Mouse (Mus musculus) limb, embryonic 15.5 days (tissue): ENCODE measurements at regions not wholly inside any gene's neighbourhood (a gene's known extent, or its start where the extent isn't known, plus 50 kb on each side); places are given as distances from the start of the nearest gene placed in this dataset.

Experiments used
- ATAC-seq: fragments of 200-750 bp; cut with Nextera tagmentation; 2 replicates; pipeline ENCODE4 v1.8.0; 2017; ENCODE audit warnings: low read depth, moderate TSS enrichment; ENCODE audit not compliant: insufficient number of reproducible peaks, low FRiP score, low TSS enrichment
- H3K27ac ChIP-seq: fragments of 300-500 bp; sonication (generic); 2 replicates; pipeline ENCODE4 v1.5.1; 2015; ENCODE audit warnings: moderate library complexity, mild to moderate bottlenecking, inconsistent platforms
- H3K27me3 ChIP-seq: fragments of 300-500 bp; sonication (generic); 2 replicates; pipeline ENCODE4 v1.6.1; 2015; ENCODE audit warnings: inconsistent platforms
- H3K36me3 ChIP-seq: fragments of 300-500 bp; sonication (generic); 2 replicates; pipeline ENCODE4 v1.6.1; 2015; ENCODE audit warnings: inconsistent platforms
- H3K4me1 ChIP-seq: fragments of 300-500 bp; sonication (generic); 2 replicates; pipeline ENCODE4 v1.6.1; 2015; ENCODE audit warnings: inconsistent platforms
- H3K4me2 ChIP-seq: fragments of 300-500 bp; sonication (generic); 2 replicates; pipeline ENCODE4 v1.6.1; 2015; ENCODE audit warnings: mild to moderate bottlenecking, inconsistent platforms
- H3K4me3 ChIP-seq: fragments of 300-500 bp; sonication (generic); 2 replicates; pipeline ENCODE4 v1.5.1; 2015; ENCODE audit warnings: mild to moderate bottlenecking, inconsistent platforms
- H3K9ac ChIP-seq: fragments of 300-500 bp; sonication (generic); 2 replicates; pipeline ENCODE4 v1.6.1; 2015; ENCODE audit warnings: inconsistent platforms
- H3K9me3 ChIP-seq: fragments of 300-500 bp; sonication (generic); 2 replicates; pipeline ENCODE4 v1.6.1; 2016; ENCODE audit warnings: inconsistent platforms
- WGBS: fragments of 180-500 bp; shearing (Covaris S2); methylation state at CpG from one replicate; pipeline ENCODE4 v1.1.7; 2015; 5-methylcytosine and 5-hydroxymethylcytosine counted together

DNA sequence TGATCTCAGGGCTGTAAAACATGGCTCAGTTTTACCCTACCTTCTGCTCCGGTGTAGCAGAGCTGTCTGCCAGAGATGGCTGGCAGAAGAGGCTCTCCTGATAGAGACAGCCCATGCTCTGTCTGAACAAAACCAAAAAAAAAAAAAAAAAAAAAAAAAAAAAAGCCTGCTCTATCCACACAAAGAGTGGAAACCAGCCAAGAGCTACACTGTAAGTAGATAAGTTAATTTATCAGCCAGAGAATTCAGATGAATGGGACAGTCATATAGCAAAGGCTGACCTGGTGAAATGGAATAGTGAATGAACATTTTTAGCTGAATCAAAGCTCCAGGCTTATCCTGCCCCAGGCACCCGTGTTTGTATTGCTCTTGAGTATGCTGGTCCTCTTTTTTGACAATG, 248.2 kb upstream of the Gm10131 start:
- no peaks in the 10 kb centered on the region for H3K36me3 ChIP-seq

DNA sequence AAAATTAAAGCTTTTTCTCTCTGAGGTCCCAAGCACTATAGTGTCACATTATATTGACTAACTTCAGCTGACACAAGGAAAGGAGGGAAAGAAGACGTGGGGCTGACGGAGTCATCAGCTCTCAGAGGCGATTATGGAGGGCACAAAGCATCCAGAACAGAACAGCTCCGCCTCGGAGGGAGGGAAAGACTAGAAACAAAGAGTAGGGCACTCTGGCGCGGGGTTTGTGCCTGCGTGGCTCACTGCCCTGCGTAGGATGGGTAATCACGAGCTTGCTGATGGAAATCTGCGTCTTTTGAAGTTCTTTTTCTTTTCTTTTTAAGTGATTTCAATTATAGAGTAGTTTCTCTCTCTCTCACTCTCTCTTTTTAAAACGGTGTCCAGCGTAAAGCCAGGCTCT, 243.5 kb upstream of the Gm10131 start:
- Histone ChIP-seq H3K9me3 (no peaks in the 10 kb centered on the region), H3K27me3 (no peaks in the 10 kb centered on the region), H3K4me3 (no peak overlapping the region), H3K4me2 (no peak overlapping the region), H3K36me3 (no peaks in the 10 kb centered on the region), H3K9ac (no peak overlapping the region), H3K4me1 (no peaks in the 10 kb centered on the region), H3K27ac (no peak overlapping the region)
- 78% methylated on average over 13 of the region's 13 CpGs for WGBS
- ATAC-seq: no peak

More for the DNA sequence above, 248.2 kb upstream of the Gm10131 start:
- Histone ChIP-seq H3K27me3 (no peaks in the 10 kb centered on the region), H3K4me1 (peaks cover 4% of the 10 kb centered on the region; the same call in 1 of the 2 replicates), H3K27ac (no peak overlapping the region), H3K9ac (no peak overlapping the region), H3K9me3 (no peaks in the 10 kb centered on the region), H3K4me2 (no peak overlapping the region), H3K4me3 (no peak overlapping the region)
- ATAC-seq: no peak
- WGBS: 61% methylated on average over 2 of the region's 2 CpGs

DNA sequence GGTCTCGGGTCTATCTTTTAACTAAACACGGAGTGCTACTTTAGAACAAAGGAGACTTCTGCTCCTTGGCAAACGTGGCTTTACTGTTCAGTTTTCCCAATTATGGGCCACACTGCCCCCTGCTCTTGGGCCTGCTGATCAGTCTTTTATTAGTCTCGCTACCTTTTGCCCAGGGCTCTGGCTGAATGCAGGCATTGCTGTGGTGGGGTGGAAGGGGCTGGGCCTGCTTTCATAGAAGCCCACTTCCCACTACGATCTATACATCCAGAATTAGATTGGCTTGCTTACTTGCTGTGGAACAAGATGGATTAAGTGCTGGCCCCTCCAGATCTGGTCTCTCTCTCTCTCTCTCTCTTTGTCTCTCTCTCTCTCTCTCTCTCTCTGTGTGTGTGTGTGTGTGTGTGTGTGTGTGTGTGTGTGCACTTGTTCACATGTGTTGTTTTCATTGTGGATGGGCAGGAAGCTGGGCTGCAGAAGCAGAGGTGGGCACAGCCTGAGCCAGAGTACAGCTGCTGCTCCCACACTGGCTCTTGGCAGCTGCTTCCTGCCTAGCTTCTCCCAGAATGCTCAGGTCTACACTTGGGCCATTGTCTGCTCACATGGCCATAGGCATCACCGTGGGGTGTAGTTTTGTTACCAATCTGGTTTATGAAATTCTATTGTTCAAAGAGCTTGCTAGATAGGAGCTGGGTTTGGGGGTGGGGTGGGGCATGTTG, 241.8 kb upstream of the Gm10131 start:
- H3K4me3 ChIP-seq: no peak overlapping the region
- H3K27ac ChIP-seq: no peak overlapping the region
- ATAC-seq: no peak
- 40% methylated on average over 6 of the region's 6 CpGs for WGBS
- H3K9me3 ChIP-seq: no peaks in the 10 kb centered on the region
- no peaks in the 10 kb centered on the region for H3K4me1 ChIP-seq
- H3K27me3 ChIP-seq: no peaks in the 10 kb centered on the region
- H3K9ac ChIP-seq: no peak overlapping the region
- no peak overlapping the region for H3K4me2 ChIP-seq
- no peaks in the 10 kb centered on the region for H3K36me3 ChIP-seq

DNA sequence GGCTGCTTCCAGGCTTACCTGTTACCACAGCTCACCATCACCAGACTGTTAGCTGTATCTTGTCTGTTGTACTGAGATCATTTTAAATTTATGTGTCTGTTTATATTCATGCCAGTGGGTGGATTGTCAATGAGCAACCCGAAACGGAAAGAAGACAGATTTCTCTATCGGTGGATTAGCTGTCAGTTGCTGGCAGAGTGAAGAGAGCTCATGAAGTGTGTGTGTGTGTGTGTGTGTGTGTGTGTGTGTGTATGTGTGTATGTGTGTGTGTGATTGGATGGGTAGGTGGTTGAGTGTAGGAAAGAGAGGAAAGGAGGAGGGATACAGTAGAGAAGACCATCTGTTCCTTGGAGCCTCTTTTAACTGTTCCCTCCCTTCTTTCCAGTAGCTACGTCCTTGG, 223.3 kb upstream of the Gm10131 start:
- WGBS: 92% methylated on average over 4 of the region's 4 CpGs
- Histone ChIP-seq H3K9ac (no peak overlapping the region), H3K9me3 (no peaks in the 10 kb centered on the region), H3K4me2 (no peak overlapping the region), H3K27ac (no peak overlapping the region), H3K36me3 (no peaks in the 10 kb centered on the region), H3K4me1 (no peaks in the 10 kb centered on the region), H3K4me3 (no peak overlapping the region), H3K27me3 (no peaks in the 10 kb centered on the region)
- no peak for ATAC-seq

DNA sequence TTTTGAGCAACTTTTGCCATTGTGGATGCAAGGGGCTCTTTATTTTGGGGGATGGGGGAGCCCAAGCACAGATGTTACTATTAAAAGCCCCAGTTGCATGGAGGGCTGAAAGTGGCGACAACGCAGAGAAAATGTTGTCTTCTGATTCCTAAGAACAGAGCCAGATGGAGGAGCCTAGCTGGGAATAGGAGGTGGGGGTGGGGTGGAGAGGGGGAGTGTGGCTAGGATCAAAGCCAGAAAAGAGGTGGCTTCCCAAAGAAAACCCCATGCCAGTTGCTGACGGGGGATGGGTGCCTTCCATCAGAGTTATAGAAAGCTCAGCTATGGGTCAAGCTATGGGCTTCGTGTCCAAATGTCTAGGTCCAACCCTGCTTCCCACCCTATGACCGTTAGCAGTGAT, 220.1 kb upstream of the Gm10131 start:
- Histone ChIP-seq H3K9me3 (no peaks in the 10 kb centered on the region), H3K9ac (no peak overlapping the region), H3K27ac (no peak overlapping the region), H3K36me3 (no peaks in the 10 kb centered on the region), H3K27me3 (no peaks in the 10 kb centered on the region), H3K4me1 (no peaks in the 10 kb centered on the region), H3K4me3 (no peak overlapping the region), H3K4me2 (no peak overlapping the region)
- ATAC-seq: no peak
- 44% methylated on average over 5 of the region's 5 CpGs for WGBS

- Histone ChIP-seq H3K9ac (no peak overlapping the region), H3K36me3 (no peaks in the 10 kb centered on the region), H3K4me1 (peaks cover 11% of the 10 kb centered on the region), H3K9me3 (no peaks in the 10 kb centered on the region), H3K27me3 (0 out of 2 replicates have a peak, but pooled peaks cover 8% of the 10 kb centered on the region), H3K4me2 (peak overlapping the region; percentile 54), H3K4me3 (peak overlapping the region; percentile 15; the same call in 1 of the 2 replicates), H3K27ac (no peak overlapping the region)
- 11% methylated on average over 15 of the region's 15 CpGs for WGBS
- no peak for ATAC-seq
Observed at GRCm38 (mm10) chr8:34326614-34326965, 215.1 kb upstream of the Gm10131 start.

GRCm38 (mm10) chr8:34325841-34326613, 214.5 kb upstream of the Gm10131 start:
- Histone ChIP-seq H3K9me3 (no peaks in the 10 kb centered on the region), H3K36me3 (no peaks in the 10 kb centered on the region), H3K27ac (no peak overlapping the region), H3K27me3 (0 out of 2 replicates have a peak, but pooled peaks cover 8% of the 10 kb centered on the region), H3K4me1 (peaks cover 11% of the 10 kb centered on the region), H3K4me2 (peak overlapping the region; percentile 54), H3K4me3 (peak overlapping the region; percentile 15; the same call in 1 of the 2 replicates), H3K9ac (no peak overlapping the region)
- WGBS: 2% methylated on average over 14 of the region's 17 CpGs
- ATAC-seq: no peak

GRCm38 (mm10) chr8:34320158-34320587, 208.6 kb upstream of the Gm10131 start:
- H3K9me3 ChIP-seq: no peaks in the 10 kb centered on the region
- no peak overlapping the region for H3K4me2 ChIP-seq
- no peaks in the 10 kb centered on the region for H3K27me3 ChIP-seq
- no peaks in the 10 kb centered on the region for H3K4me1 ChIP-seq
- H3K9ac ChIP-seq: no peak overlapping the region
- H3K27ac ChIP-seq: no peak overlapping the region
- ATAC-seq: no peak
- H3K4me3 ChIP-seq: no peak overlapping the region
- no peaks in the 10 kb centered on the region for H3K36me3 ChIP-seq
- WGBS: 49% methylated on average over 6 of the region's 6 CpGs

DNA sequence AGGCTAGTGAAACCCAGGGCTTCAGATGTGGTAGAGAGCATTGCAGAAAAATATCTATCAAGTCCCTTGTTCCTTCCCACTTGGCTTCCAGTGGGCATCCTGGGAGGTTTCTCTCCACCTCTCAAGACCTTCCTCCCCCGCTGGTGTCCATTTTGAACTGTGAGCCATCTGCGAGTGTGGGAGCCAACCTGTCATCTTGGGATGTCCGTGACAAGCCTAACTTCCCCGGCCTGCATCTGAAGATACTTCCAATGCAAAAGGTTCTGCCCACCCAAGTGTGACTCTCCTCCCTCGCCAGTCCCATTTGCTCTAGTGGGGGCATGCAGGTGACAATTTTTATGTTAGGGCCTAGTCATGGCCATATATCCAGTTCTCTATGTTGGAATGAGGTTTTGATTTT, 208.2 kb upstream of the Gm10131 start:
- H3K4me1 ChIP-seq: no peaks in the 10 kb centered on the region
- H3K36me3 ChIP-seq: no peaks in the 10 kb centered on the region
- H3K27me3 ChIP-seq: no peaks in the 10 kb centered on the region
- H3K9ac ChIP-seq: no peak overlapping the region
- no peaks in the 10 kb centered on the region for H3K9me3 ChIP-seq
- no peak for ATAC-seq
- H3K4me3 ChIP-seq: no peak overlapping the region
- WGBS: 91% methylated on average over 5 of the region's 5 CpGs
- H3K27ac ChIP-seq: no peak overlapping the region
- no peak overlapping the region for H3K4me2 ChIP-seq

GRCm38 (mm10) chr8:34315233-34315632, 203.7 kb upstream of the Gm10131 start:
- no peak for ATAC-seq
- no peak overlapping the region for H3K4me2 ChIP-seq
- no peaks in the 10 kb centered on the region for H3K4me1 ChIP-seq
- H3K27ac ChIP-seq: no peak overlapping the region
- H3K27me3 ChIP-seq: no peaks in the 10 kb centered on the region
- no peaks in the 10 kb centered on the region for H3K36me3 ChIP-seq
- H3K4me3 ChIP-seq: no peak overlapping the region
- H3K9ac ChIP-seq: no peak overlapping the region
- H3K9me3 ChIP-seq: no peaks in the 10 kb centered on the region

GRCm38 (mm10) chr8:34305542-34306485, 194.3 kb upstream of the Gm10131 start:
- H3K27me3 ChIP-seq: no peaks in the 10 kb centered on the region; the same call in 1 of the 2 replicates
- ATAC-seq: no peak
- no peak overlapping the region for H3K4me3 ChIP-seq
- no peaks in the 10 kb centered on the region for H3K9me3 ChIP-seq
- H3K27ac ChIP-seq: no peak overlapping the region
- no peak overlapping the region for H3K9ac ChIP-seq
- no peaks in the 10 kb centered on the region for H3K36me3 ChIP-seq
- no peak overlapping the region; the same call in 1 of the 2 replicates for H3K4me2 ChIP-seq
- 20% methylated on average over 7 of the region's 7 CpGs for WGBS
- no peaks in the 10 kb centered on the region for H3K4me1 ChIP-seq
